Mouse (Mus musculus) ES-Bruce4 (cell line): ENCODE measurements around the gene Poc1b. TPM values are rescaled to one million over a fixed set of nuclear protein-coding genes. Genes with fewer than 3 reads are reported as not detected.

Source experiments
- H3K27ac ChIP-seq: 2 replicates; pipeline ENCODE4 v1.5.1; 2012; ENCODE audit warnings: low read length, inconsistent platforms; ENCODE audit not compliant: insufficient read depth
- H3K27me3 ChIP-seq: 2 replicates; pipeline ENCODE4 v1.6.1; 2012; ENCODE audit warnings: mild to moderate bottlenecking, low read length, inconsistent platforms; ENCODE audit not compliant: control insufficient read depth, poor library complexity, insufficient read depth, severe bottlenecking
- H3K36me3 ChIP-seq: 2 replicates; pipeline ENCODE4 v1.6.1; 2012; ENCODE audit warnings: inconsistent platforms, mild to moderate bottlenecking, low read length, moderate library complexity; ENCODE audit not compliant: control insufficient read depth, poor library complexity, insufficient read depth, severe bottlenecking
- H3K4me1 ChIP-seq: one replicate; pipeline ENCODE4 v1.8.1; 2011; ENCODE audit warnings: low read length; ENCODE audit not compliant: control insufficient read depth, insufficient read depth
- H3K4me3 ChIP-seq: 2 replicates; pipeline ENCODE4 v1.5.1; 2011; ENCODE audit warnings: low read depth, mild to moderate bottlenecking, low read length
- H3K9ac ChIP-seq: 2 replicates; pipeline ENCODE4 v1.6.1; 2012; ENCODE audit warnings: low read depth, mild to moderate bottlenecking, inconsistent platforms; ENCODE audit not compliant: poor library complexity, severe bottlenecking
- H3K9me3 ChIP-seq: replicated peaks from 2 replicates; pipeline ENCODE4 v1.6.1; 2012; ENCODE audit warnings: mild to moderate bottlenecking, low read length, inconsistent platforms; ENCODE audit not compliant: control insufficient read depth, poor library complexity, insufficient read depth, severe bottlenecking
- CTCF ChIP-seq: IDR thresholded peaks from one replicate; pipeline ENCODE4 v1.8.1; 2011; ENCODE audit warnings: low read depth, low read length
- EP300 ChIP-seq: IDR thresholded peaks from 2 replicates; pipeline ENCODE4 v1.6.1; 2011; ENCODE audit warnings: low read depth, low read length; ENCODE audit not compliant: insufficient read depth
- POLR2A ChIP-seq: IDR thresholded peaks from one replicate; pipeline ENCODE4 v1.8.1; 2011; ENCODE audit warnings: low read length; ENCODE audit not compliant: insufficient read depth
- polyA plus RNA-seq: library from polyadenylated mRNA; stranded (reverse); fragments of >200 nt; gene quantifications from 2 replicates; pipeline ENCODE4 v1.2.4, GENCODE M21; 2011; ENCODE audit warnings: low read depth; ENCODE audit not compliant: missing spikeins, insufficient read depth, insufficient read length

Poc1b gene
- polyA plus RNA-seq, 1 experiment, result 17.8 TPM

GRCm38 (mm10) chr10:99093364-99093763 is 13.5 kb upstream of the Poc1b start:
- no peak for TF ChIP-seq POLR2A
- H3K9me3 ChIP-seq, result peaks cover 7% of the 10 kb centered on the region
- no peak overlapping the region for H3K27ac ChIP-seq

GRCm38 (mm10) chr10:99095114-99095513 is 11.7 kb upstream of the Poc1b start:
- Histone ChIP-seq H3K9me3 (peaks cover 7% of the 10 kb centered on the region), H3K27ac (no peak overlapping the region), H3K27me3 (no peaks in the 10 kb centered on the region), H3K36me3 (no peaks in the 10 kb centered on the region), H3K4me1 (no peaks in the 10 kb centered on the region), H3K4me3 (no peak overlapping the region), H3K9ac (no peak overlapping the region)
- TF ChIP-seq EP300, result no peak
- no peak for TF ChIP-seq POLR2A
- no peak for TF ChIP-seq CTCF

More at GRCm38 (mm10) chr10:99093364-99093763, 13.5 kb upstream of the Poc1b start:
- Histone ChIP-seq H3K36me3 (no peaks in the 10 kb centered on the region), H3K9ac (no peak overlapping the region), H3K27me3 (no peaks in the 10 kb centered on the region), H3K4me1 (no peaks in the 10 kb centered on the region), H3K4me3 (no peak overlapping the region)

- H3K4me1 ChIP-seq, result no peaks in the 10 kb centered on the region
- no peak for TF ChIP-seq EP300
- TF ChIP-seq POLR2A, result no peak
- TF ChIP-seq CTCF, result no peak
- H3K4me3 ChIP-seq, result no peak overlapping the region
- H3K9me3 ChIP-seq, result peaks cover 11% of the 10 kb centered on the region
- no peaks in the 10 kb centered on the region for H3K36me3 ChIP-seq
- no peaks in the 10 kb centered on the region for H3K27me3 ChIP-seq
- H3K27ac ChIP-seq, result no peak overlapping the region
- H3K9ac ChIP-seq, result no peak overlapping the region
Measured at GRCm38 (mm10) chr10:99097374-99097773, 9.5 kb upstream of the Poc1b start.

- no peak overlapping the region for H3K4me3 ChIP-seq
- H3K36me3 ChIP-seq, result no peaks in the 10 kb centered on the region
- no peak for TF ChIP-seq EP300
- TF ChIP-seq POLR2A, result no peak
- no peak for TF ChIP-seq CTCF
- no peaks in the 10 kb centered on the region for H3K27me3 ChIP-seq
- no peak overlapping the region for H3K9ac ChIP-seq
- H3K4me1 ChIP-seq, result no peaks in the 10 kb centered on the region
- peaks cover 20% of the 10 kb centered on the region for H3K9me3 ChIP-seq
- no peak overlapping the region for H3K27ac ChIP-seq
Measured at GRCm38 (mm10) chr10:99105522-99105921, 1.3 kb upstream of the Poc1b start.

- no peak overlapping the region for H3K27ac ChIP-seq
- TF ChIP-seq CTCF (no peak), EP300 (no peak), POLR2A (no peak)
- H3K27me3 ChIP-seq, result no peaks in the 10 kb centered on the region
- H3K36me3 ChIP-seq, result no peaks in the 10 kb centered on the region
- H3K4me1 ChIP-seq, result no peaks in the 10 kb centered on the region
- H3K4me3 ChIP-seq, result peak overlapping the region; percentile 99
- peak overlapping the region; percentile 81 for H3K9ac ChIP-seq
- peaks cover 20% of the 10 kb centered on the region for H3K9me3 ChIP-seq
Measured at GRCm38 (mm10) chr10:99106311-99106702, 529 bp upstream of the Poc1b start.

- Histone ChIP-seq H3K4me3 (peak within 1 kb of the TSS; percentile 73), H3K27me3 (no peaks in the 10 kb centered on the region), H3K4me1 (no peaks in the 10 kb centered on the region), H3K9me3 (peaks cover 16% of the 10 kb centered on the region), H3K27ac (no peak within 1 kb of the TSS), H3K9ac (peak within 1 kb of the TSS; percentile 81), H3K36me3 (no peaks in the 10 kb centered on the region)
- TF ChIP-seq POLR2A (no peak), CTCF (no peak), EP300 (no peak)
Measured at GRCm38 (mm10) chr10:99107964-99108363, 1.1 kb downstream of the Poc1b start, which contains the start of gene Galnt4. Galnt4 (plus strand) TSS chr10:99108159.
